Mouse (Mus musculus): ENCODE measurements at regions not wholly inside any gene's neighbourhood (a gene's known extent, or its start where the extent isn't known, plus 50 kb on each side); places are given as distances from the start of the nearest gene placed in this dataset.
A peak's percentile ranks its signal among the peaks of the same experiment; 100 is the strongest.

DNA sequence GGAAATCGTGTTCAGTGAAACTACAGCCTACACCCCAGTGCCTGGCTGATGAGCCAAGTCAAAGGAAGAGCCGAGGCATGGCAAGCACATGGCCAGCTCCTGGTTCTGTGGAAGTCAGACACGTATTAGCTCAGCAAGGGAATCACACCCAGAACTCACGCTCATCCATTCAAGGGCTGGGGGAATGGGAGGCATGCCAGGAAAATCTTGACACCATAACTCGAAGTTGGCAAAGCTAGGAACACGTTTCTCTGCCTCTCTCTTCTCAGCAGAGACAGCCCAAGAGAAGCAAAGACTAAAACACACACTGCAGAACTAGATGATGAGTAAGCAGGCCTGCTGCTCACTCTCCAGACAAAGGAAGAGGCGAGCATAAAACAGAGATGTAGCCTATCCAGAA lies 53.5 kb upstream of the Ypel5 start:
- no peaks in the 10 kb centered on the region for H3K27me3 ChIP-seq
- ATAC-seq (replicated peaks), result 0 out of 2 replicates have a peak, but pooled peaks have one; percentile 29
- 56% methylated on average over 7 of the region's 7 CpGs for WGBS
- no peak overlapping the region for H3K27ac ChIP-seq (replicated peaks)
- H3K9me3 ChIP-seq, result no peaks in the 10 kb centered on the region
- H3K4me3 ChIP-seq, result no peak overlapping the region
- no peak overlapping the region for H3K4me2 ChIP-seq (replicated peaks)
- H3K36me3 ChIP-seq, result no peaks in the 10 kb centered on the region
- no peaks in the 10 kb centered on the region for H3K4me1 ChIP-seq
- no peak overlapping the region for H3K9ac ChIP-seq (replicated peaks)

DNA sequence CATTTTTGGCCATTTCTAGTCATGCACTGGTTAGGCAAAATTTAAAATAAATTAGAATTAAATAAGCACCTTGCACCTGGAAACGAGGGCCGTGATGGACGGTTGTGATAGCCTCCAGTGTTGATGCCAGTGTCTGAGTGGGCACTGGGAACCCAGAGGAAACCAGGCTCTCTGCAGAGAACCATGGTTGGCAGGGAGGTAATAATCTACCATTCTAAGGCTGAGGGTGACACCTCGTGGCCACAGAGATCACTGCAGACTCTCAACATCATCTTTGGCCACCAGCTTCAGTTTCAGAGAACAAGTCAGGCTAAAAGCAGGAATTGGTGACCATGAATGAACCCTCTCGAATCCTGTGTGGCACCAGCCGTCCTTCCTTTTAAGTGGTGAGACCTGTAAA lies 54.5 kb upstream of the Ypel5 start:
- ATAC-seq (replicated peaks), result peak; percentile 88
- 22% methylated on average over 6 of the region's 6 CpGs for WGBS

DNA sequence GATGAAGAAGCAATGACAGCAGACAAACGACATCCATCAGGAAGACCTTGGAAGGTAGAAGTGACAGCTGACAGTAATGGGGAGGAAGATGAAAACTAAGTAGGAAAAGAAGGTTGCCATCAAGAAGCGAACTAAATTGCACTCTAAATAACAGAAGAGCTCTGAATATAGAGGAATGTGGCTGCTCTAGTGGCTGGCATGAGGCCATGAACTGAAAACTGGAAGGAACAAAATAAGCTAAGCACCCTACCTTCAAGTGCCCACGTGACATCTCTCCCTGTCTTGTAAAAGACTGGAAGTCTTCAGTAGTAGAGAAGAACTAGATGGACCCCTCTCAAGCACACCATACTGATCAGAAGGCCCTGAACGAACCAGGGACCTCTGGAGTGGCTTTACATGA lies 68.0 kb upstream of the Ypel5 start:
- Histone ChIP-seq H3K4me2 (replicated peaks) (no peak overlapping the region), H3K9ac (replicated peaks) (no peak overlapping the region), H3K36me3 (no peaks in the 10 kb centered on the region), H3K4me1 (no peaks in the 10 kb centered on the region), H3K9me3 (no peaks in the 10 kb centered on the region), H3K27me3 (no peaks in the 10 kb centered on the region), H3K4me3 (no peak overlapping the region), H3K27ac (replicated peaks) (no peak overlapping the region)
- 77% methylated on average over 4 of the region's 4 CpGs for WGBS
- ATAC-seq (replicated peaks), result no peak

More for the DNA sequence above, 54.5 kb upstream of the Ypel5 start:
- no peak overlapping the region for H3K4me2 ChIP-seq (replicated peaks)
- H3K27me3 ChIP-seq, result no peaks in the 10 kb centered on the region
- no peak overlapping the region for H3K4me3 ChIP-seq
- H3K9me3 ChIP-seq, result no peaks in the 10 kb centered on the region
- no peaks in the 10 kb centered on the region for H3K36me3 ChIP-seq
- H3K9ac ChIP-seq (replicated peaks), result no peak overlapping the region
- no peak overlapping the region for H3K27ac ChIP-seq (replicated peaks)
- no peaks in the 10 kb centered on the region for H3K4me1 ChIP-seq

DNA sequence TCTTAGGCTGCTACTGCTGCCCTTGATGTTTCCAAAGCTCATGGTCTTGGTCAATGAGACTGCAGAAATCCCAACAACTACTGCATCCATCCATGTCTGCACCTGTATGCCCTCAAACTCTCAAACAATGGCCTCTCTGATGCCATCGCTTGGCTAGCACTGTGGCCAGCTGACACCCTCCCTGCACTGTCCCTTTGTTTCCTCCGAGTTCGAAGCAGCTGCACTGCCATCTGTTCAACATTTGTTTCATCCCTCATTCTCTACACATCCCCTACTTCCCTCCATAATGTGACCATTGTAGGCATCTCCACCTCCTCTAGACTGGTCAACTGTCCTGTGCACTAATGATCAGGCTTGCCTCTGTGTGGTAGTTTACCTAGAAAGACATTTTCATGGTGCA lies 75.3 kb upstream of the Ypel5 start:
- 64% methylated on average over 3 of the region's 3 CpGs for WGBS
- Histone ChIP-seq H3K4me3 (no peak overlapping the region), H3K4me1 (no peaks in the 10 kb centered on the region), H3K27me3 (no peaks in the 10 kb centered on the region), H3K9ac (replicated peaks) (no peak overlapping the region), H3K4me2 (replicated peaks) (no peak overlapping the region), H3K9me3 (no peaks in the 10 kb centered on the region), H3K27ac (replicated peaks) (no peak overlapping the region), H3K36me3 (no peaks in the 10 kb centered on the region)
- ATAC-seq (replicated peaks), result no peak

DNA sequence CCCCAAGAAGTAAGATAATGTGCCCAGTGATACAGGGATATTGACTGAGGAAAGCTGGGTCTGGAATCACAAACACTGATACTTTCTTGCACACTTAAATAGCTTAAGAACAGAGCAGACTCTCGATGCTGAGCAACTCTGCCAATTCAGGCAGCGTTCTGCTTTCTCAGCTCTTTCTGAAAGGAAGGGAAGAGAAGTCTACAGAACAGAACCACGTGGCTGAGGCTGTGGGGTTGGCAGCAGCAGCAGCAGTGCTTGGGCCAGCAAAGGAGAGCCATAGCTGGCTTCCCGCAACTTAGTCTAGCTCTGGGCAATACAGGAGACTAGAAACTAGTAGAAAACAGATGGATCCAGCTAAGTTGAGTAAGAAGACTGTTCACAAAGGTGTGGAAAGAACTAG lies 89.8 kb upstream of the Ypel5 start:
- Histone ChIP-seq H3K27me3 (no peaks in the 10 kb centered on the region), H3K4me3 (no peak overlapping the region), H3K9ac (replicated peaks) (no peak overlapping the region), H3K9me3 (no peaks in the 10 kb centered on the region), H3K4me1 (no peaks in the 10 kb centered on the region), H3K36me3 (no peaks in the 10 kb centered on the region), H3K4me2 (replicated peaks) (no peak overlapping the region), H3K27ac (replicated peaks) (no peak overlapping the region)
- 52% methylated on average over 4 of the region's 4 CpGs for WGBS
- no peak for ATAC-seq (replicated peaks)

DNA sequence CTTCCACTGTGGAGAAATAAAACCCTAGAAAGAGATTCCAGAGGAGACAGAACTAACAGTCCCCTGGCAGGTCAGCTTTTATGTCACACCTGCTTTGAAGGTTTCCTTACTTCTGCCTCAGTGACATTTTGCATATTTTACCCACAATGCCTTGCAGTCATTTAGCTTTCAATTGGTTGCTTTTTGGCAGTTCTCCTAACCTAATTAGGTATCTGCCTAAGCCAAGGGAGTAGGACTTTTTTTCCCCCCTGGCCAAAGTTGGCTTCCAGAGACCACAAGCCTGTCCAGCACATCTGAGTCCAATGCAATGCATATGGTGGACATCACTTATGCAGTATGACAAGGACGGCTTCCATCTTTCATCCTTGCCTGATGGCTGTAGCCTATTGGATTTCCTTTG lies 103.2 kb upstream of the Ypel5 start:
- Histone ChIP-seq H3K27me3 (no peaks in the 10 kb centered on the region), H3K9ac (replicated peaks) (no peak overlapping the region), H3K36me3 (no peaks in the 10 kb centered on the region), H3K9me3 (no peaks in the 10 kb centered on the region), H3K4me1 (0 out of 2 replicates have a peak, but pooled peaks cover 7% of the 10 kb centered on the region), H3K4me2 (replicated peaks) (no peak overlapping the region), H3K4me3 (no peak overlapping the region), H3K27ac (replicated peaks) (no peak overlapping the region)
- no peak for ATAC-seq (replicated peaks)
- WGBS, result 78% methylated on average over 1 of the region's 1 CpGs

DNA sequence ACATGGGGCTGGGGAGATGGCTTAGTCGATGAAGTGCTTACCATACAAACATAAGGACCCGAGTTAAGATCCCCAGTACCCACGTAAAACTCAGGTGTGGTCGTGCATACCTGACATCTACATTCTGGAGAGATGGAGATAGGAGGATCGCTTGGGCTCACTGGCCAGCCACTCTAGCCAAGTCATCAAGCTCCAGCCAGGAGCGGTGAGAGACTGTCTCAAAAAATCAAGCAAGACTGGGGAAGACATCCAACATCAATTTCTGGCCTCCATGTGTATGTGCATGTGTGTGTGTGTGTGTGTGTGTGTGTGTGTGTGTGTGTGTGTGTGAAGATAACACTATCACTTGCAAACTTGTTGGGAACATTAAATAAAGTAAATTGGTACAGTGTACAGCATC lies 104.6 kb upstream of the Ypel5 start:
- Histone ChIP-seq H3K4me3 (no peak overlapping the region), H3K4me2 (replicated peaks) (no peak overlapping the region), H3K9me3 (no peaks in the 10 kb centered on the region), H3K27me3 (no peaks in the 10 kb centered on the region), H3K9ac (replicated peaks) (no peak overlapping the region), H3K27ac (replicated peaks) (no peak overlapping the region), H3K4me1 (0 out of 2 replicates have a peak, but pooled peaks cover 7% of the 10 kb centered on the region), H3K36me3 (no peaks in the 10 kb centered on the region)
- ATAC-seq (replicated peaks), result no peak
- 86% methylated on average over 6 of the region's 6 CpGs for WGBS

DNA sequence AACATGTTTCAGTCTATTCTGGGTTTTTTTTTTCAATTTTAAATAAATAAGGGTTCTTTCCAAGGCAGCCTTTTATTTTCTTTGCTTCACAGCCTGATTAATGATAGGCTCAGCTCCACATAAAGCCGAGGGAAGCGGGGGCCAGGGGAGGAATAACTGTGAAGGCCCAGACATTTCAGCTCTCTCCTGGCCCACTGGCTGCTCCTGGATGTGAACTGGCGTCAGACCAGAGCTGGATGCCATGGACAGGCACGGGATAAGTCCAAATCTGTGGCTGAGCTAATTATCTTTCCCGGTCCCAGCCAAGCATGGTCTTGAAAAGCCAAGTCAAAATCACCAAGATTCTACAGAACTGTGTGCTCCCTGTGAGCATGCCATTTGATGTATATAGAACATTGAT lies 105.1 kb upstream of the Ypel5 start:
- ATAC-seq (replicated peaks), result peak; percentile 61
- no peaks in the 10 kb centered on the region for H3K9me3 ChIP-seq
- H3K4me1 ChIP-seq, result 0 out of 2 replicates have a peak, but pooled peaks cover 7% of the 10 kb centered on the region
- H3K27ac ChIP-seq (replicated peaks), result no peak overlapping the region
- H3K27me3 ChIP-seq, result no peaks in the 10 kb centered on the region
- no peaks in the 10 kb centered on the region for H3K36me3 ChIP-seq
- no peak overlapping the region for H3K4me3 ChIP-seq
- 44% methylated on average over 5 of the region's 5 CpGs for WGBS
- no peak overlapping the region for H3K9ac ChIP-seq (replicated peaks)
- no peak overlapping the region for H3K4me2 ChIP-seq (replicated peaks)

DNA sequence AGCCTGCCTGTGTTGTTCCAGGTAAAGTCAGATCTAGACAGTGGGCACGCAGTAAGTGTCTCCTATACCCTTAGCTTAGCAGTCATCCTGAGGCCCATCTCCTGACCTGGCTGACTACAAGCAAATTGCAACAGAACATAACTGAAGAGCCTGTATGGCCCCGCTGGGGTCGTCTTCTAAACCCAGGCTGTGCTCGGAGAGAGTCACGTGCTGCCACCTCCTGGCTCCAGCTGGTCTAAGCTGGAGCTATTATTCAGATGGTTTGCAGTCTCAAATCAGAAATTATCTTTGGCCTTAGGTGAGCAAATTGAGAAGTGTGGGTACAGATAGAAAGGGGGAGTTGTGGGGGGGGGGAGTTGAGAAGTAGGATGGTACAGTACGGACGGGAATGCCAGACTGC lies 115.5 kb upstream of the Ypel5 start:
- no peaks in the 10 kb centered on the region for H3K4me1 ChIP-seq
- WGBS, result 52% methylated on average over 7 of the region's 7 CpGs
- no peaks in the 10 kb centered on the region for H3K9me3 ChIP-seq
- no peak overlapping the region for H3K4me2 ChIP-seq (replicated peaks)
- no peaks in the 10 kb centered on the region for H3K27me3 ChIP-seq
- no peak overlapping the region for H3K27ac ChIP-seq (replicated peaks)
- no peaks in the 10 kb centered on the region for H3K36me3 ChIP-seq
- no peak overlapping the region for H3K9ac ChIP-seq (replicated peaks)
- ATAC-seq (replicated peaks), result no peak; the same call in 1 of the 2 replicates
- H3K4me3 ChIP-seq, result no peak overlapping the region

DNA sequence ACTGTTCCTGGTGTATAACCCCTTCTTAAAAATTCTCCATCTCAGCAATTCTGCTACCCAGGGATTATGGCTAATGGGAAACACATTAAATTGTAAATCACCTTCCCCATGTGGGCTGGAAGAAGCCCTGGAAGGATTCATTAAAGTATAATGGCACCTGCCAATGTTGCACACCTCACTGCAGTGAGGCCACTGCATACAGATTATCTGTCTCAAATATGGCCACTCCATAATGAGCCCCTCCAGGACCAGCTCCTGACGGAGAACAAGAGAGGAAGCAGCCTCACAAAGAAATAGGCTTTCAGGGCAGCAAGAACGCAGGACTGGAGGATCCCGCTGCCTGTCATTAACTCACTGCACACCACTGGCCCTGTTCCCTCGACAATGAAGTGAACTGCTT lies 115.2 kb upstream of the Alk start:
- H3K4me2 ChIP-seq (replicated peaks), result no peak overlapping the region
- H3K27me3 ChIP-seq, result no peaks in the 10 kb centered on the region
- no peaks in the 10 kb centered on the region for H3K36me3 ChIP-seq
- H3K9ac ChIP-seq (replicated peaks), result no peak overlapping the region
- no peaks in the 10 kb centered on the region for H3K4me1 ChIP-seq
- no peak overlapping the region for H3K27ac ChIP-seq (replicated peaks)
- 30% methylated on average over 4 of the region's 4 CpGs for WGBS
- no peak overlapping the region for H3K4me3 ChIP-seq
- ATAC-seq (replicated peaks), result no peak
- no peaks in the 10 kb centered on the region for H3K9me3 ChIP-seq

DNA sequence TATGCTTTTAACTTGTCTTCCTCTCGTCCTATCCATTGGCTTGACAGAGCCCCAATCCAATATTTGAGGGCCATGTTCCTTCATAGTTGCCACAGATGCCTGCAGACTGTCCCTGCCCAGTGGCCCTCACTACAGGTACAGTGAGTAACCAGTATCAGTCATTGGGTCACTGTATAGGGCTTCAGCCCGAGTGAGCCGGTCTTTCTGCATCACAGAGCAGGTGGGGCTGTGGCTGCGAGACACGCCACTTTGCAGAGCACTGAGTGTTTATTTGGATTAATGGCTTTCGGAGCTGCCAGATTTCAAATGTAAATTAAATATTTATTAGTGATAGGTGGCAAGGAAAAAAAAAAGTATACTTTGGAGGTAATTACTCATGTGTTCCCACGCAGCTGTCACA lies 87.2 kb upstream of the Alk start:
- H3K4me3 ChIP-seq, result no peak overlapping the region
- H3K36me3 ChIP-seq, result no peaks in the 10 kb centered on the region
- H3K4me2 ChIP-seq (replicated peaks), result no peak overlapping the region
- H3K9ac ChIP-seq (replicated peaks), result no peak overlapping the region
- no peak overlapping the region for H3K27ac ChIP-seq (replicated peaks)
- WGBS, result 85% methylated on average over 7 of the region's 7 CpGs
- no peaks in the 10 kb centered on the region for H3K27me3 ChIP-seq
- H3K4me1 ChIP-seq, result no peaks in the 10 kb centered on the region
- no peak for ATAC-seq (replicated peaks)
- H3K9me3 ChIP-seq, result no peaks in the 10 kb centered on the region

DNA sequence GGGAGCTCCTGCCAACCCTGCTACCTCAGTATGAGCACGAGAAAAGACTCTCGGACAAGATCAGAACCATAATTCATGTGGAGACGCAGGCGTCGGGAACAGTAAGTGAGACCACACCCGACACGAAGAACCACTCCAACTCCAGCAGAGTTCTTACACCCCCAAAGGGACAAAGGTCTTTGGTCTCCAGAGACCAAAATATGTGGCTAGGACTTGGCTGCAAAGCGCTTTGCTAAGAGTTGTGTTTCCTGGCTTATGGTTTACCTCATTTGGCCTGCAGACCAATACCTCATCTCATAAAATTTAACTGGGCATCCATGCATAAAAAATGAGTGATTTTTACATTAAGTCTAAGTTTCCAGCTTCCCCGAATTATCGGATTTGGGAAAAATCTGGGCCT lies 85.2 kb upstream of the Alk start:
- Histone ChIP-seq H3K36me3 (no peaks in the 10 kb centered on the region), H3K4me1 (no peaks in the 10 kb centered on the region), H3K9me3 (no peaks in the 10 kb centered on the region), H3K27ac (replicated peaks) (no peak overlapping the region), H3K27me3 (no peaks in the 10 kb centered on the region), H3K4me3 (no peak overlapping the region), H3K4me2 (replicated peaks) (no peak overlapping the region), H3K9ac (replicated peaks) (no peak overlapping the region)
- ATAC-seq (replicated peaks), result no peak
- 95% methylated on average over 10 of the region's 10 CpGs for WGBS

DNA sequence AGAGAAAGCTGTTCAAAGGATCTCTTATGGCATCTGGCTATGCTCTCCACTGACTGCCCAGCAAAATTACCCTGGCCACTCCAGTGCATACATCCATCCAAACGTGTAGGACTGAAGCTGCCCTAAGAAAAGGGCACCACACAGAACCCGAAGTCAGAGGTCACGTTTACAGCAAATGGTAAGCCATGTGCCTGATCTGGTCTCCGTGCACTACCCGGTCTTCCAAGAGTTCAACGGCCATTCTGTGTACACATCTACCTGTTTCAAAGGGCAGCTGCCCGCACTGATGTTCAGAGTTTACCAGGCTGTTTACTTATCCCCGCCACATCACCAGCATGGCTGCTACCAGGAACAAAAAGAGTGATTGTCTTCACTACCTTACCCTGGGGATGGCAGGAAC lies 84.4 kb upstream of the Alk start:
- H3K36me3 ChIP-seq, result no peaks in the 10 kb centered on the region
- no peak overlapping the region for H3K9ac ChIP-seq (replicated peaks)
- 91% methylated on average over 8 of the region's 8 CpGs for WGBS
- H3K4me1 ChIP-seq, result no peaks in the 10 kb centered on the region
- H3K27ac ChIP-seq (replicated peaks), result no peak overlapping the region
- H3K9me3 ChIP-seq, result no peaks in the 10 kb centered on the region
- no peak overlapping the region for H3K4me2 ChIP-seq (replicated peaks)
- no peak for ATAC-seq (replicated peaks)
- no peaks in the 10 kb centered on the region for H3K27me3 ChIP-seq
- H3K4me3 ChIP-seq, result no peak overlapping the region

All from forebrain, embryonic 15.5 days (tissue).